Mouse (Mus musculus) 3T3-L1 (cell line): ENCODE measurements at regions not wholly inside any gene's neighbourhood (a gene's known extent, or its start where the extent isn't known, plus 50 kb on each side); places are given as distances from the start of the nearest gene placed in this dataset.

ENCODE experiments used
- DNase-seq: peaks from one replicate; pipeline ENCODE4 v3.0.0-alpha.2; 2015; ENCODE audit warnings: low read depth, low spot score

- peak; percentile 83 for DNase-seq
Observed at GRCm38 (mm10) chr15:64613503-64613902, 204.0 kb upstream of the Gm21798 start.

DNA sequence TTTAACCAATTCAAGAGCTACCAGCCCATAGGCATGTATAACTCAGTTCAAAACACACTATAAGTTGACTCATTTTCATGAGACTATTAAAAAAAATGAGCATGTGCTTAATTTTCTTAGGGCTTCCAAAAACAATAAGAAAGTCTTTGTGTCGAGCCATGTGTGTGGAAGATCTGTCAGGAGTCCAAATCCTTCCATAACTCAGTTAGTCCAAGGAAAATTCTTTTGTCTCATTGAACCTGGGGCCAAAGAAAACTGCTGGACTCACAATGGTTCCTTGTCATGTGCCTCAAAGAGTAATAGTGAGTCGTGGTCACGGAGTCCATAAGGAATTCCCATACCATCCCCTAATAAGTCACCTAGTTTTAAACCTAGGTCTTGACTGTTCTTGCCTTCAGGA is 199.0 kb upstream of the Gm21798 start:
- peak; percentile 86 for DNase-seq

- DNase-seq = peak; percentile 79
Observed at GRCm38 (mm10) chr15:64621876-64622275, 195.6 kb upstream of the Gm21798 start.

GRCm38 (mm10) chr15:64622591-64622990 is 194.9 kb upstream of the Gm21798 start:
- DNase-seq = peak; percentile 96

DNA sequence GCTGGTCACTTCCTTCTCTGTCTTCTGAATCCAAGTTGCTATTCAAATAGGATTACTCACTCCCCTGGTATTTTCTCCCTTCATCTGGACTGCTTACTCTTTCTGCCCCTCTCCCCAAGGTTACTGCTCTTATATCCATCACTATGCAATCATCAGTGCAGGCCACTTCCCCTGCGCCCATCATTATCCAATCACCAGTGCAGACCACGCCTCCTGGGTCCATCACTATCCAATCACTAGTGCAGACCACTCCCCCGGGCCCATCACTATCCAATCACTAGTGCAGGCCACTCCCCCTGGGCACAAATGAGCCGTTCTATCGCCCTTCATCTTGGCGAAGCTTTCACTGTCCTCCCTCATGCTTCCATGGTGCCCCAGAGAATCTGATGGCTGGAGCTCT is 191.1 kb upstream of the Gm21798 start:
- peak; percentile 80 for DNase-seq

GRCm38 (mm10) chr15:64627258-64627657 is 190.2 kb upstream of the Gm21798 start:
- DNase-seq = peak; percentile 70
